Mouse (Mus musculus): ENCODE measurements around the gene Cdrt4. TPM values are rescaled to one million over a fixed set of nuclear protein-coding genes. Genes with fewer than 3 reads are reported as not detected.
A peak's percentile ranks its signal among the peaks of the same experiment; 100 is the strongest.

Gene Cdrt4
- total and polyA plus RNA-seq, 2 experiments from 2014 or later = 0.35 TPM; not detected in 1

DNA sequence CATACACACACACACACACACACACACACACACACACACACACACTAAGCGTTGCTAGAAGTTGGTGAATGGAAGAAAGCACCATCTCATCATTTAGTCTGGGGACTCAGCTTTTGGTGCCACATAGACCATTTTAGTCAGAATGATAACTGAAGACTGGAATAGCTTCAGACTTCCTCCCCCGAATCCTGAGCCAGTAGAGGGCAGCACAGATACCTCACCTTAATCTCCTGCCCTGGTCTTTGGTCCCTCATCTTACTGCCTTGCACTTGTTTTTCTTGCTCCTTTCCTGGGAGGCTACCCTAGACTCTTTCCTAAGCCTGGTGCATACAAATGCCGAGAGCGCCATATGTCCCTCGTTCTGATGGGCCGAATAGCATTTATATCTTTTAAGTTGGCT lies 36.5 kb upstream of the Cdrt4 start:
- H3K9me3 ChIP-seq (ENCODE audit: low read length) = no peaks in the 10 kb centered on the region
- peak; percentile 58; the same call in 1 of the 2 replicates for TF ChIP-seq CTCF (IDR thresholded peaks at IDR 0.05; ENCODE audit: low read depth)
- no peaks in the 10 kb centered on the region for H3K36me3 ChIP-seq (ENCODE audit: insufficient read depth, low read length)
- no peak overlapping the region for H3K9ac ChIP-seq (replicated peaks; ENCODE audit: low read length)
- no peak overlapping the region for H3K27ac ChIP-seq
- DNase-seq (ENCODE audit: low spot score) (no peak), ATAC-seq (no peak)
- no peaks in the 10 kb centered on the region for H3K27me3 ChIP-seq (ENCODE audit: insufficient read depth, low read length)
- H3K4me3 ChIP-seq (ENCODE audit: low read length) = no peak overlapping the region
- 71% methylated on average over 6 of the region's 6 CpGs for WGBS
- peaks cover 7% of the 10 kb centered on the region; the same call in 1 of the 2 replicates for H3K4me1 ChIP-seq (ENCODE audit: insufficient read depth, low read length)
- no peak overlapping the region for H3K4me2 ChIP-seq (ENCODE audit: low read depth, low read length)

DNA sequence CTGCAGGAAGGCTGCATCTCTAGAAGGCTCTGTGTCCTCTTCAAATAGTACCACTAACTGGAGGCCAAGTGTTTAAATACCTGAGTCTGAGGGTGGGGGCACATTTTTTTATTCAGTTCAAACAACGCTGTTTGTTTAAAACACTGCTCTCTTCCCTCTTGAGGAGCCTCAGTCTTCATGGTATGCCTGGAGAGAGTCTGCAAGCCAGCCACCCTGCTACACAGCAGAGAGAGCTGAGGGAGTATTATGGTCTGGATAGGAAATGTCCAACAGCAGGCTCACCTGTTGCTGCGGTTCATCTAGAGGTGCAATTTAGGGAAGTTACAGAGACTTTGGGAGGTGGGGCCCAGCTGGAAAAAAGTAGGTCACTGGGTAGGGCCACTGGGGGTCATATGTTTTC lies 35.5 kb upstream of the Cdrt4 start:
- ATAC-seq = no peak
- H3K4me2 ChIP-seq (ENCODE audit: low read depth, low read length) = no peak overlapping the region
- no peak for TF ChIP-seq CTCF (IDR thresholded peaks at IDR 0.05; ENCODE audit: low read depth)
- no peaks in the 10 kb centered on the region for H3K27me3 ChIP-seq (ENCODE audit: insufficient read depth, low read length)
- peaks cover 7% of the 10 kb centered on the region; the same call in 1 of the 2 replicates for H3K4me1 ChIP-seq (ENCODE audit: insufficient read depth, low read length)
- no peak overlapping the region for H3K9ac ChIP-seq (replicated peaks; ENCODE audit: low read length)
- DNase-seq (ENCODE audit: low spot score) = no peak
- 89% methylated on average over 2 of the region's 2 CpGs for WGBS
- H3K9me3 ChIP-seq (ENCODE audit: low read length) = no peaks in the 10 kb centered on the region
- no peaks in the 10 kb centered on the region for H3K36me3 ChIP-seq (ENCODE audit: insufficient read depth, low read length)
- no peak overlapping the region for H3K27ac ChIP-seq
- H3K4me3 ChIP-seq (ENCODE audit: low read length) = no peak overlapping the region

DNA sequence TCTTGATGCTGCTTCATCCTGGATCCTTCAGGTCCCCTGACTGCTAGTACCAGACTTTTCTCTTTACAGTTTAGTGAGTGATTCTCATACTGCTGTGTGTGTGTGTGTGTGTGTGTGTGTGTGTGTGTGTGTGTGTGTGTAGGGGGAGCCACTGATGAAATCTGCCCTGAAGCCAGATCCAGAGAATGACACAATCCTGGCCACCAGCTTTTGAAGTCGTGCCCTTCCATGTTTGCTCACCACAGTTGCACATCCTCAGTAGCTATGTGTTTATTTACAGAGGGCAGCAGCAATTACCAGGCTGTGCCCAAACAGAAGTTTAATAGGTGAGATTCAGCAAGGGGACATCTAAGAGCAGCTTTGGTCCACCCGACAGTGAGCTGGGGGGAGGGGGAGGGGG lies 34.2 kb upstream of the Cdrt4 start:
- Histone ChIP-seq H3K9me3 (ENCODE audit: low read length) (no peaks in the 10 kb centered on the region), H3K27ac (no peak overlapping the region), H3K36me3 (ENCODE audit: insufficient read depth, low read length) (no peaks in the 10 kb centered on the region), H3K4me1 (ENCODE audit: insufficient read depth, low read length) (no peaks in the 10 kb centered on the region), H3K4me3 (ENCODE audit: low read length) (no peak overlapping the region), H3K27me3 (ENCODE audit: insufficient read depth, low read length) (no peaks in the 10 kb centered on the region), H3K4me2 (ENCODE audit: low read depth, low read length) (no peak overlapping the region), H3K9ac (replicated peaks; ENCODE audit: low read length) (no peak overlapping the region)
- WGBS = 38% methylated on average over 2 of the region's 2 CpGs
- ATAC-seq = no peak
- TF ChIP-seq CTCF (IDR thresholded peaks at IDR 0.05; ENCODE audit: low read depth) = no peak
- DNase-seq (ENCODE audit: low spot score) = no peak

DNA sequence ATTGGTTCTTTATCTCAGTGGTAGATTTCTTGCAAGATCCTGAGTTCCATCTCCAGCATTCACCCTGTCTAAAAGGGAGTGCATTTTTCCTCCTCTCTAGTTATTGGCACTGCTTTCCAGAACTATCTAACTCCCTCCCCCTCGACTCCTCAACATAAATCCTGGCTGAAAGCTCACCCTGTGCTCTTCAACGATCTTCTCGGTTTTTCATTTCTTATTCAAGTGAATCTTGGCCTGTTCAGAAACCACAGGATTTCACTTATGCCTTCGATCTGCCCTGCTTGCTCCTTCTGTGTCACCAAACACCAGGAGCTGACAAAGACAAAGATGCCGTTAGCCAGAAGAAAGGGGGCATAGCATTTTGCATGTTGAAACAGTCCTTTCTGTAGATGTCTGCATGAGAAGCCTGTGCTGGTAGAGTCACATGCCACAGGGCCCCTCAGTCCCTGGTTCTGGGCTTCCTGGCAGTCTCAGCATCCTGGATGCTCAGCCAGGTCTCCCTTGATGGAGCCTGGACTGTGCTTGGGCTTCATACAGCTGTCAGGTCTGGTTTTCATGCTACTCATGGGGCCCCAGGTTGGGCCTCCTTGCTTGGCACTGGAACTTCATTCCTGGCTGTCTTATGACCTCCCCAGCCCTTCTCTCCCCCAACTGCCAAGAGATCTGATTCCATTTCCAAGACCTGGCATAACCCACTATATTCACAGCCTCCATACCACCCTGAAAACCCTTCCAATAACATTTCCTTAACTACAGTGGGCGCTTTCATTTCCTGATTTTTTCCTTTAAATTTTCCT lies 30.8 kb upstream of the Cdrt4 start:
- Histone ChIP-seq H3K36me3 (ENCODE audit: insufficient read depth, low read length) (no peaks in the 10 kb centered on the region), H3K4me2 (ENCODE audit: low read depth, low read length) (peak overlapping the region; percentile 49; the same call in 1 of the 2 replicates), H3K4me1 (ENCODE audit: insufficient read depth, low read length) (no peaks in the 10 kb centered on the region), H3K27ac (no peak overlapping the region), H3K9me3 (ENCODE audit: low read length) (no peaks in the 10 kb centered on the region), H3K27me3 (ENCODE audit: insufficient read depth, low read length) (no peaks in the 10 kb centered on the region), H3K9ac (replicated peaks; ENCODE audit: low read length) (no peak overlapping the region), H3K4me3 (ENCODE audit: low read length) (peak overlapping the region; percentile 27; the same call in 1 of the 2 replicates)
- DNase-seq (ENCODE audit: low spot score) (no peak), ATAC-seq (no peak)
- TF ChIP-seq CTCF (IDR thresholded peaks at IDR 0.05; ENCODE audit: low read depth) = no peak
- 62% methylated on average over 6 of the region's 6 CpGs for WGBS

DNA sequence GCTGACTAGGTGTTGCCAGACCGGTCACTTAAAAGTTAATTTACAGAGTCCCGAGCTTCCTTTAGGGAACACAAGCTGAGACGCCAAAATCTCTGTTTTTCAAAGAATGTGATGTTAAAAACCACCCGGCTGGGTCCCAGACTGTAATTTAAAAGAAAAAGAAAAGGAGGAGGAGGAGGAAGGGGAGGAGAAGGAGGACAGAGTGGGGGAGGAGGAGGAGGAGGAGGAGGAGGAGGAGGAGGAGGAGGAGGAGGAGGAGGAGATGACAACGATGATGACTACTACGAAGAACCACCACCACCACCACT lies 30.3 kb upstream of the Cdrt4 start:
- Histone ChIP-seq H3K27me3 (ENCODE audit: insufficient read depth, low read length) (no peaks in the 10 kb centered on the region), H3K4me2 (ENCODE audit: low read depth, low read length) (peak overlapping the region; percentile 49), H3K4me1 (ENCODE audit: insufficient read depth, low read length) (no peaks in the 10 kb centered on the region), H3K27ac (no peak overlapping the region), H3K36me3 (ENCODE audit: insufficient read depth, low read length) (no peaks in the 10 kb centered on the region), H3K9me3 (ENCODE audit: low read length) (no peaks in the 10 kb centered on the region), H3K9ac (replicated peaks; ENCODE audit: low read length) (0 out of 2 replicates have a peak overlapping the region, but pooled peaks have one; percentile 33), H3K4me3 (ENCODE audit: low read length) (peak overlapping the region; percentile 27)
- WGBS = 13% methylated on average over 6 of the region's 6 CpGs
- DNase-seq (ENCODE audit: low spot score) (no peak), ATAC-seq (0 out of 2 replicates have a peak, but pooled peaks have one; percentile 4)
- no peak for TF ChIP-seq CTCF (IDR thresholded peaks at IDR 0.05; ENCODE audit: low read depth)

DNA sequence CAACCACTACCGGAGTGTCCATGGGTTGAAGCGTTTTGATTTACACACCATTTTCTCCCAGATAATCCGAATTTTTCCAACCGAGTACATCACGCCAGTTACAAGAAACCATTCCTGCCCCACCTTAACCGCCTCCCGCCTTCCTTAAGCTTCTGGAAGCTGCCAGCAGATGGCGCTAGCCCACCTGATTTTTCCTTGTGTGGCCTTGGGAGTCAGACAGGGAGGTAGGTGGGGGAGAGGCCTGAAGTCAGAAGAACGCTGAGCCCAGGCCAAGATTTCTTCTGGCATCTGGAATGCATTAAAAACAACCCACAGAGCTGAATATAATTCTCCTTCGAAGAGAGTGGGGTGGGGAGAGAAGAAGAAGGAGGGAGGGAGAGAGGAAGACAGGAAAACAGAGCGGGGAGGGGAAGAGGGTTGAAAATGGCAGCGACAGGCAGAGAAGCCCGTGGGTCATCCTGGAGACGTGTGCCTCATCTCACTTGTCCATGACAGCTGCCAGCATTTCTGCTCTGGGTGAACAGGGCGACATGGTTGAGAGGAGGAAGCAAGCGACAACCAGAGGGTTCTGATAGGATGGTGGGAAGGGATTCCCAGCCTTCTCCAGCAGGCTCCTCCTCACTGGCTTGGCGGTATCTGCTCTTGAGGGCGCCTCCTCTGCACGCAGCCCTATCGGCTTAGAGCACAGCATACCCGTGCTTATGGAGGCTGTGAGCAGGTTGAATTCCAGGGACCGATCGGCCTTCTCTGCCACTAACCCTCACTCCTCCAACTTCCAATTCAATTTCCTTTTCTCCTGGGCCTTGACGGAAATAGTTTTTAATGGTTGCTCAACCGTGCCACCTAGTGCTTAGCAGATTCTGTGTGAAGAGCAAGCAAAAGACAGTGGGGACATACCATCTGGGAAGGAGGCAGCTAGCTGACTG lies 29.7 kb upstream of the Cdrt4 start:
- H3K9ac ChIP-seq (replicated peaks; ENCODE audit: low read length) = 0 out of 2 replicates have a peak overlapping the region, but pooled peaks have one; percentile 33
- peak; percentile 94 for ATAC-seq
- H3K9me3 ChIP-seq (ENCODE audit: low read length) = no peaks in the 10 kb centered on the region
- 18% methylated on average over 25 of the region's 25 CpGs for WGBS
- no peaks in the 10 kb centered on the region for H3K4me1 ChIP-seq (ENCODE audit: insufficient read depth, low read length)
- peak overlapping the region; percentile 79 for H3K27ac ChIP-seq
- peak overlapping the region; percentile 49 for H3K4me2 ChIP-seq (ENCODE audit: low read depth, low read length)
- peak; percentile 98 for TF ChIP-seq CTCF (IDR thresholded peaks at IDR 0.05; ENCODE audit: low read depth)
- no peaks in the 10 kb centered on the region for H3K27me3 ChIP-seq (ENCODE audit: insufficient read depth, low read length)
- H3K4me3 ChIP-seq (ENCODE audit: low read length) = peak overlapping the region; percentile 27; the same call in 1 of the 2 replicates
- H3K36me3 ChIP-seq (ENCODE audit: insufficient read depth, low read length) = no peaks in the 10 kb centered on the region
- DNase-seq (ENCODE audit: low spot score) = peak; percentile 96
